Mouse (Mus musculus): ENCODE measurements at regions not wholly inside any gene's neighbourhood (a gene's known extent, or its start where the extent isn't known, plus 50 kb on each side); places are given as distances from the start of the nearest gene placed in this dataset.
"Not testable (repeated sequence)": the region's sequence is repeated elsewhere in the genome, so short reads cannot be mapped to it uniquely, and the experiment has no call there.

GRCm38 (mm10) chr6:67954570-67954969 lies 419.0 kb upstream of the Tacstd2 start:
- peak; percentile 2 to 7 for DNase-seq

GRCm38 (mm10) chr6:67931499-67931898 lies 395.9 kb upstream of the Tacstd2 start:
- not testable (repeated sequence) for DNase-seq

- no peak for DNase-seq
These were observed 386.9 kb upstream of the Tacstd2 start for GRCm38 (mm10) chr6:67922537-67922936.

- DNase-seq = no peak
These were observed 378.3 kb upstream of the Tacstd2 start for GRCm38 (mm10) chr6:67913903-67914302.

GRCm38 (mm10) chr6:67913309-67913708 lies 377.7 kb upstream of the Tacstd2 start:
- no peak for DNase-seq

- DNase-seq = peak; percentile 60 to 63
These were observed 360.9 kb upstream of the Tacstd2 start for GRCm38 (mm10) chr6:67896495-67896894.

GRCm38 (mm10) chr6:67895858-67896257 lies 360.3 kb upstream of the Tacstd2 start:
- peak in 1 of 2 experiments; percentile 26 for DNase-seq

- no peak for DNase-seq
These were observed 352.0 kb upstream of the Tacstd2 start for GRCm38 (mm10) chr6:67887586-67887985.

GRCm38 (mm10) chr6:67884893-67885292 lies 349.3 kb upstream of the Tacstd2 start:
- no peak for DNase-seq

GRCm38 (mm10) chr6:67881476-67881875 lies 345.9 kb upstream of the Tacstd2 start:
- DNase-seq = not testable (repeated sequence)

- not testable (repeated sequence) for DNase-seq
These were observed 322.3 kb upstream of the Tacstd2 start for GRCm38 (mm10) chr6:67857945-67858344.

- peak; percentile 37 to 43 for DNase-seq
These were observed 303.9 kb upstream of the Tacstd2 start for GRCm38 (mm10) chr6:67839486-67839885.

GRCm38 (mm10) chr6:67812478-67812877 lies 276.9 kb upstream of the Tacstd2 start:
- peak; percentile 57 to 61 for DNase-seq

GRCm38 (mm10) chr6:67791393-67791792 lies 255.8 kb upstream of the Tacstd2 start:
- no peak for DNase-seq

- DNase-seq = no peak
These were observed 255.1 kb upstream of the Tacstd2 start for GRCm38 (mm10) chr6:67790742-67791141.

- DNase-seq = no peak
These were observed 251.6 kb upstream of the Tacstd2 start for GRCm38 (mm10) chr6:67787091-67787765.

- no peak for DNase-seq
These were observed 243.3 kb upstream of the Tacstd2 start for GRCm38 (mm10) chr6:67778883-67779282.

GRCm38 (mm10) chr6:67754102-67754501 lies 218.5 kb upstream of the Tacstd2 start:
- not testable (repeated sequence) for DNase-seq

GRCm38 (mm10) chr6:67725611-67726010 lies 190.0 kb upstream of the Tacstd2 start:
- DNase-seq = no peak

GRCm38 (mm10) chr6:67698952-67699351 lies 163.4 kb upstream of the Tacstd2 start:
- DNase-seq = peak; percentile 12 to 32

- not testable (repeated sequence) for DNase-seq
These were observed 155.4 kb upstream of the Tacstd2 start for GRCm38 (mm10) chr6:67690997-67691396.

- DNase-seq = not testable (repeated sequence)
These were observed 147.5 kb upstream of the Tacstd2 start for GRCm38 (mm10) chr6:67683105-67683504.

- DNase-seq = not testable (repeated sequence)
These were observed 146.0 kb upstream of the Tacstd2 start for GRCm38 (mm10) chr6:67681641-67682040.

- not testable (repeated sequence) for DNase-seq
These were observed 143.5 kb upstream of the Tacstd2 start for GRCm38 (mm10) chr6:67679106-67679505.

GRCm38 (mm10) chr6:67674717-67675116 lies 139.1 kb upstream of the Tacstd2 start:
- not testable (repeated sequence) for DNase-seq
